Mouse (Mus musculus) neural tube, embryonic 14.5 days (tissue): ENCODE results near the gene Ctnnal1. TPM values are rescaled to one million over a fixed set of nuclear protein-coding genes. Genes with fewer than 3 reads are reported as not detected.
"Not testable (repeated sequence)": the region's sequence is repeated elsewhere in the genome, so short reads cannot be mapped to it uniquely, and the experiment has no call there.

Experiments used
- ATAC-seq: fragments of 200-750 bp; cut with Nextera tagmentation; 2 replicates; pipeline ENCODE4 v1.8.0; 2017; ENCODE audit warnings: low read depth, mild to moderate bottlenecking, moderate TSS enrichment, moderate library complexity
- H3K27ac ChIP-seq: fragments of 300-500 bp; sonication (generic); 2 replicates; pipeline ENCODE4 v1.5.1; 2014; ENCODE audit warnings: low read depth, mild to moderate bottlenecking, control low read depth, low read length, moderate library complexity, mixed read lengths
- H3K27me3 ChIP-seq: fragments of 300-500 bp; sonication (generic); 2 replicates; pipeline ENCODE4 v1.6.1; 2014; ENCODE audit warnings: low read length; ENCODE audit not compliant: control insufficient read depth, insufficient read depth
- H3K36me3 ChIP-seq: fragments of 300-500 bp; sonication (generic); 2 replicates; pipeline ENCODE4 v1.6.1; 2014; ENCODE audit warnings: low read length, mixed read lengths; ENCODE audit not compliant: control insufficient read depth, insufficient read depth
- H3K4me1 ChIP-seq: fragments of 300-500 bp; sonication (generic); 2 replicates; pipeline ENCODE4 v1.6.1; 2014; ENCODE audit warnings: low read length; ENCODE audit not compliant: control insufficient read depth, insufficient read depth
- H3K4me2 ChIP-seq: fragments of 300-500 bp; sonication (generic); 2 replicates; pipeline ENCODE4 v1.6.1; 2014; ENCODE audit warnings: mild to moderate bottlenecking, low read depth, low read length, control low read depth
- H3K4me3 ChIP-seq: fragments of 300-500 bp; sonication (generic); 2 replicates; pipeline ENCODE4 v1.5.1; 2014; ENCODE audit warnings: low read depth, low read length, control low read depth, mixed read lengths
- H3K9ac ChIP-seq: fragments of 300-500 bp; sonication (generic); replicated peaks from 2 replicates; pipeline ENCODE4 v1.6.1; 2014; ENCODE audit warnings: low read depth, mild to moderate bottlenecking, control low read depth, low read length, mixed read lengths
- H3K9me3 ChIP-seq: fragments of 300-500 bp; sonication (generic); 2 replicates; pipeline ENCODE4 v1.6.1; 2016; ENCODE audit warnings: low read length; ENCODE audit not compliant: control insufficient read depth
- WGBS: fragments of 180-500 bp; shearing (Covaris S2); extraction: QIAGEN DNeasy Blood & Tissue Kit; methylation state at CpG from one replicate; pipeline ENCODE4 v1.1.7; 2014; 5-methylcytosine and 5-hydroxymethylcytosine counted together
- polyA plus RNA-seq: library from polyadenylated mRNA; unstranded; fragments of >200 nt; fragmentation: Nextera tagmentation; extraction: Ambion mirVana; gene quantifications from 2 replicates; pipeline ENCODE4 v1.2.1, GENCODE M21; 2014

The Ctnnal1 gene
- polyA plus RNA-seq, 1 experiment from 2014 or later = 14.4 TPM

DNA sequence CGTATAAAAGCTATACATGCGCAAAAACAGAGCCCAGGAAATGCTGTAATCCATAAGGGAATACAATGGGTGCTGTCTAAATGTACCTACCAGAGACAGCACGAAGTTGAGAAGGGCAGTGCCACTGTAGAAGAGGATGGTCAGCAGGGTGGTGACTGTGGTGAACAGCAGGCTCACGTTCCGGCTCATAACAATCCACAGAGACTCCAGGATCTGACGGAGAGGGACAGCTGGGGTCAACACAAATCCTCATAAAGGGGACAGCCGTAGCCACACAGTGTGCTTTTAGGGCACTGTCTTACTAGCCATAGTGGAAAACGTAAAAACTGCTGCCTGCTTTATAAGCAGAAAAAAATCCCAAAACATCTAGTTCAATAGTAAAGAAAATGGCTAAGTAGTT lies 34.2 kb upstream of the Ctnnal1 start:
- 75% methylated on average over 8 of the region's 8 CpGs for WGBS
- ATAC-seq = no peak

GRCm38 (mm10) chr4:56897511-56897910 lies 32.5 kb upstream of the Ctnnal1 start:
- ATAC-seq = no peak
- no peak overlapping the region for H3K4me3 ChIP-seq
- WGBS = 87% methylated on average over 3 of the region's 3 CpGs
- no peaks in the 10 kb centered on the region; the same call in 1 of the 2 replicates for H3K36me3 ChIP-seq
- no peaks in the 10 kb centered on the region for H3K9me3 ChIP-seq
- no peak overlapping the region for H3K4me2 ChIP-seq
- no peaks in the 10 kb centered on the region for H3K4me1 ChIP-seq
- H3K27ac ChIP-seq = no peak overlapping the region
- no peaks in the 10 kb centered on the region for H3K27me3 ChIP-seq
- H3K9ac ChIP-seq = no peak overlapping the region

More for the DNA sequence above, 34.2 kb upstream of the Ctnnal1 start:
- Histone ChIP-seq H3K27ac (no peak overlapping the region), H3K9me3 (no peaks in the 10 kb centered on the region), H3K4me2 (no peak overlapping the region), H3K4me1 (no peaks in the 10 kb centered on the region), H3K27me3 (no peaks in the 10 kb centered on the region), H3K4me3 (no peak overlapping the region), H3K9ac (no peak overlapping the region), H3K36me3 (peaks cover 6% of the 10 kb centered on the region; the same call in 1 of the 2 replicates)

GRCm38 (mm10) chr4:56894196-56894595 lies 29.2 kb upstream of the Ctnnal1 start:
- Histone ChIP-seq H3K27ac (no peak overlapping the region), H3K9me3 (no peaks in the 10 kb centered on the region), H3K27me3 (no peaks in the 10 kb centered on the region), H3K4me2 (no peak overlapping the region), H3K4me1 (no peaks in the 10 kb centered on the region), H3K36me3 (no peaks in the 10 kb centered on the region; the same call in 1 of the 2 replicates), H3K4me3 (no peak overlapping the region), H3K9ac (no peak overlapping the region)
- 97% methylated on average over 3 of the region's 3 CpGs for WGBS
- no peak for ATAC-seq

- no peaks in the 10 kb centered on the region for H3K9me3 ChIP-seq
- WGBS = 93% methylated on average over 6 of the region's 6 CpGs
- H3K36me3 ChIP-seq = no peaks in the 10 kb centered on the region; the same call in 1 of the 2 replicates
- no peak overlapping the region for H3K4me3 ChIP-seq
- no peak overlapping the region for H3K9ac ChIP-seq
- no peaks in the 10 kb centered on the region for H3K27me3 ChIP-seq
- H3K4me2 ChIP-seq = no peak overlapping the region
- no peak overlapping the region for H3K27ac ChIP-seq
- no peaks in the 10 kb centered on the region for H3K4me1 ChIP-seq
- no peak for ATAC-seq
Measured at GRCm38 (mm10) chr4:56892501-56893115, 27.6 kb upstream of the Ctnnal1 start.

- ATAC-seq = no peak
- Histone ChIP-seq H3K36me3 (no peaks in the 10 kb centered on the region), H3K4me2 (no peak overlapping the region), H3K27me3 (no peaks in the 10 kb centered on the region), H3K27ac (no peak overlapping the region), H3K4me1 (no peaks in the 10 kb centered on the region), H3K4me3 (no peak overlapping the region), H3K9me3 (no peaks in the 10 kb centered on the region), H3K9ac (no peak overlapping the region)
- WGBS = 79% methylated on average over 5 of the region's 5 CpGs
Measured at GRCm38 (mm10) chr4:56888483-56888882, 23.5 kb upstream of the Ctnnal1 start.

DNA sequence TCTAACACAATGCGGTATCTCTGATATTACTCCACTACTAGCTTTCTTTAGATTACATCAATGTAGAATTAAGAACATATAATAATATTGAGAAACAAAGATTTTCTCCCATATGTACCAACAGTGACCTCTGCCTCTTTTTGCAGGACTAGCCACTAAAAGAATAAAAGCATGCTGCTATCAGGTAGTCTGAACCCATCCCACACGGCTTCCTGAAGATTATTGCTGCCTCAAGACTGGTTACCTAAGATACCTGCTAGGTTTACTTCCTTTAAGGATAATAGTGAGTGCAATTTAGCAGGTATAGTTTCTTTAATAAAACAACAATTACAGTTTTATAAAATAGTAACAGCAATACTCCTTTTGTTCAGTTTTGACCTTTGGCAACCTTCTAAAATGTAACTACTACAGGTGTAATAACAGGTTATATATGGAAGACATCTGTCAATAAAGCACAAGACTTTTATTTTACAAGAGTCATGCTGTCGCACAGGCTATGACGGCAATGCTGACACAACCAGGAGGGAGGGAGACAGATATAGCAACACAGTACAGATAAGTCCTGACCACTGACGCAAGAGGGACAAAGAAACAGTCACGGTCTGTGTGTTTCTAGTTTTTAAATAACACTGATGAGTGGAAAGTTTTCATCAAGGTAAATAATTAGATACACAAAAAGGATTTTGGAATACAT lies 21.4 kb upstream of the Ctnnal1 start:
- WGBS = 95% methylated on average over 6 of the region's 6 CpGs
- Histone ChIP-seq H3K27ac (no peak overlapping the region), H3K9ac (no peak overlapping the region), H3K9me3 (no peaks in the 10 kb centered on the region), H3K4me1 (no peaks in the 10 kb centered on the region), H3K4me2 (no peak overlapping the region), H3K36me3 (no peaks in the 10 kb centered on the region), H3K4me3 (no peak overlapping the region), H3K27me3 (no peaks in the 10 kb centered on the region)
- no peak for ATAC-seq

DNA sequence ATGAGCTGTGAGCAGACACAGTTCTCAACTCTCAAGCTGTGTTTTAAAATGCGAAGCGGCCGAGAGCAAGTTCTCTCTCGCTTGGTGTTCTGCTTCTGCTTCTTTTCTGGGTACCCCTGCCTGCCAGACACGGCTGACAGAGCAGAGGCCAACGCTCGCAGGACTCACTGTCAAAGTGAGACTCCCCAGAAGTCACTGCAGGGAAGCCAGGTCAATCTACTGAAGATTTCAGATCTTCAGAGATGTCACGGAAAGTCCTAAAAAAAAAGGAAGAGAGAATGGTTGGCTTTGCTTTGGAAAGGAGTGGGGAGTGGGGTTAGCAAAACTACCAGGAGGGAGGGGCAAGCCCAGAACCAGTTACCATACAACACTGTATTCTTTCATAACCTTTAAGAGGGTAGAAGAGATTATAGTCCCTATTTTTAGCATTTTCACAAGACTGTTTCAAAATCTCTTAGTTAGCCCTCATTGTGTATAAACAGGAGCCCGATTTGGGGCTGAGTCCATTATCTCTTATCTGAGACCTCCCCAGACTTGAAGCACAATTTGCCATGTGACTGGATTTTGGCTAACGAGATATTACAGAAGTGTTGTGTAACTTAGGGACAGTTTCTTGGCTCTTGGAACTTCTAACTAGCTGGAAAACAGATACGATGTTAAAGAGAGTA lies 15.2 kb upstream of the Ctnnal1 start:
- no peak overlapping the region for H3K27ac ChIP-seq
- H3K9ac ChIP-seq = no peak overlapping the region
- H3K4me3 ChIP-seq = no peak overlapping the region
- H3K4me2 ChIP-seq = no peak overlapping the region
- WGBS = 94% methylated on average over 11 of the region's 11 CpGs
- no peak for ATAC-seq
- H3K9me3 ChIP-seq = no peaks in the 10 kb centered on the region
- H3K36me3 ChIP-seq = peaks cover 5% of the 10 kb centered on the region; the same call in 1 of the 2 replicates
- no peaks in the 10 kb centered on the region for H3K27me3 ChIP-seq
- no peaks in the 10 kb centered on the region for H3K4me1 ChIP-seq

- Histone ChIP-seq H3K27ac (no peak overlapping the region), H3K36me3 (peaks cover 5% of the 10 kb centered on the region; the same call in 1 of the 2 replicates), H3K4me2 (no peak overlapping the region), H3K9me3 (no peaks in the 10 kb centered on the region), H3K27me3 (no peaks in the 10 kb centered on the region), H3K4me3 (no peak overlapping the region), H3K4me1 (no peaks in the 10 kb centered on the region), H3K9ac (no peak overlapping the region)
- no peak for ATAC-seq
- 96% methylated on average over 7 of the region's 7 CpGs for whole genome bisulfite sequencing
Measured at GRCm38 (mm10) chr4:56878971-56879370, 14.0 kb upstream of the Ctnnal1 start.

- not testable (repeated sequence) for H3K9ac ChIP-seq, H3K4me1 ChIP-seq, H3K27ac ChIP-seq, H3K4me2 ChIP-seq, H3K27me3 ChIP-seq, H3K4me3 ChIP-seq, H3K36me3 ChIP-seq, H3K9me3 ChIP-seq, ATAC-seq
- WGBS = 98% methylated on average over 11 of the region's 11 CpGs
Measured at GRCm38 (mm10) chr4:56870541-56870940, 5.6 kb upstream of the Ctnnal1 start.
